Mouse (Mus musculus): ENCODE results near the gene Tmem145. TPM values are rescaled to one million over a fixed set of nuclear protein-coding genes. Genes with fewer than 3 reads are reported as not detected.

Gene Tmem145
- polyA plus RNA-seq, 1 experiment from 2014 or later, result 0.23 TPM

DNA sequence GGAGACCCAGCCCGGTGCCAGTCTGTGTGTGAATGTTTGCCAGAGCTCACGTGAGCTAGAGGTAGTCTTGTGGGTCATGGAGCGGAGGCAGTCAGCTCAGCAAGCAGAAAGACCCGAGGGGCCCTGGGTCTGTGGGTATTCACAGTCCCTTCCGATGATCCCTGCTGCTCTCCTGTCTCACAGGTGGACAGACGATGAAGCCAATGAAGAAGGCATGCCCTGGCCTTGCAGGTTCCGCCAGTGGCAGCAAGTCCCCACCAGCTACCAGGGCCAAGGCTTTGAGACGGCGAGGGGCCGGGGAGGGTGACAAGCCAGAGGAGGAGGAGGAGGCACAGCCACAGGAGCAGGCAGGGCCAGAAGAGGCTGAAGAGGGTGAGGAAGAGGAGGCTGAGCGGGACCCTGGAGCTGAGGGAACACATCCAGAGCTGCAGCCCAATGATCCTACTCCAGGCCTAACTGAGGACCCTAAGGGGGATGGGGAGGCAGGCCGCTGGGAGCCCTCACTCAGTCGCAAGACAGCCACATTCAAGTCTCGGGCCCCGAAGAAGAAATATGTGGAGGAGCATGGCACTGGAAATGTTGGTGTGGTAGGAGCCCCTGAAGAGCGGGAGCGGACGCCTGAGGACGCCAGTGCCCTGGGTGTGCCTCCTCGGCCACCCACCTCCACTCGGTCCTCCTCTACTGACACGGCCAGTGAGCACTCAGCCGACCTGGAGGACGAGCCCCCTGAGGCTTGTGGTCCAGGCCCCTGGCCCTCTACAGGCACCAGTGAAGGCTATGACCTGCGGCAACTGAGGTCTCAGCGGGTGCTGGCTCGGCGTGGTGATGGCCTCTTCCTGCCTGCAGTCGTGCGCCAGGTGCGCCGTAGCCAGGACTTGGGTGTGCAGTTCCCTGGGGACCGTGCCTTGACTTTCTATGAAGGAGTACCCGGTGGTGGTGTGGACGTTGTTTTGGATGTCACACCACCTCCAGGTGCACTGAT is 35.0 kb upstream of the Tmem145 start:
- peaks cover 39% of the 10 kb centered on the region for H3K36me3 ChIP-seq
- no peak overlapping the region for H3K27ac ChIP-seq (ENCODE audit: poor library complexity, severe bottlenecking)
- no peaks in the 10 kb centered on the region for H3K27me3 ChIP-seq (replicated peaks)
- H3K4me2 ChIP-seq, result no peak overlapping the region
- no peak overlapping the region for H3K4me3 ChIP-seq
- peaks cover 63% of the 10 kb centered on the region for H3K4me1 ChIP-seq (replicated peaks)
- H3K9ac ChIP-seq, result no peak overlapping the region
- no peaks in the 10 kb centered on the region for H3K9me3 ChIP-seq (replicated peaks)
- ATAC-seq (ENCODE audit: insufficient number of reproducible peaks, low FRiP score), result no peak
- 88% methylated on average over 35 of the region's 35 CpGs for WGBS

DNA sequence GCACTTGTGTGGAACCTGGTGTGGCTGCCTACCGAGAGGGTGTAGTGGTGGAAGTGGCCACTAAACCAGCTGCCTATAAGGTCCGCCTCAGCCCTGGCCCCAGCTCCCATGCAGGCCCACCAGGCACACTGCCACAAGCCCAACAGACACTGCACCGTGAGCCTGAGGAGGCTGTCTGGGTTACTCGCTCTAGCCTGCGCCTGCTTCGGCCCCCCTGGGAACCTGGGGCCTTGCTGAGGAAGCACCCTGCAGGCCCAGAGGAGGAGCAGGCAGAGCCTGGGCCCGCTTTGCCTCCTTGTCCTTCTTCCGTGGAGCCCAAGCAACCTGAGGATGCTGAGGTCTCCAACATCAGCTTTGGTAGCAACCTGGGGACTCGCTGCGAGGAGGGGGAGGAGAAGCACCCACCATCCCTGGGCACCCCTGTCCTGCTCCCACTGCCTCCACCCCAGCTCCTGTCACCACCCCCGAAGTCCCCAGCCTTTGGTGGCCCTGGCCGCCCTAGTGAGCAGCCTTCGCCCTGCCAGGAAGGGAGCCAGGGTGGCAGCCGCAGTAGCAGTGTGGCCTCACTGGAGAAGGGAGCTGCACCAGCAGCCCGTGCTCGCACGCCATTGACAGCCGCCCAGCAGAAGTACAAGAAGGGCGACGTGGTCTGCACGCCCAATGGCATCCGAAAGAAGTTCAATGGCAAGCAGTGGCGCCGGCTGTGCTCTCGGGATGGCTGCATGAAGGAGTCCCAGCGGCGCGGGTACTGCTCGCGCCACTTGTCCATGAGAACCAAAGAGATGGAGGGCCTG is 34.1 kb upstream of the Tmem145 start:
- Histone ChIP-seq H3K27me3 (replicated peaks) (no peaks in the 10 kb centered on the region), H3K9me3 (replicated peaks) (no peaks in the 10 kb centered on the region), H3K27ac (ENCODE audit: poor library complexity, severe bottlenecking) (no peak overlapping the region), H3K4me1 (replicated peaks) (peaks cover 68% of the 10 kb centered on the region), H3K9ac (no peak overlapping the region; the same call in 1 of the 2 replicates), H3K36me3 (peaks cover 39% of the 10 kb centered on the region), H3K4me3 (no peak overlapping the region), H3K4me2 (no peak overlapping the region)
- ATAC-seq (ENCODE audit: insufficient number of reproducible peaks, low FRiP score), result no peak
- WGBS, result 83% methylated on average over 30 of the region's 30 CpGs

GRCm38 (mm10) chr7:25272445-25273258 is 33.3 kb upstream of the Tmem145 start:
- Histone ChIP-seq H3K9me3 (replicated peaks) (no peaks in the 10 kb centered on the region), H3K4me1 (replicated peaks) (peaks cover 74% of the 10 kb centered on the region), H3K4me2 (no peak overlapping the region), H3K36me3 (peaks cover 39% of the 10 kb centered on the region), H3K27ac (ENCODE audit: poor library complexity, severe bottlenecking) (no peak overlapping the region), H3K9ac (no peak overlapping the region), H3K4me3 (no peak overlapping the region), H3K27me3 (replicated peaks) (no peaks in the 10 kb centered on the region)
- 81% methylated on average over 38 of the region's 38 CpGs for WGBS
- no peak for ATAC-seq (ENCODE audit: insufficient number of reproducible peaks, low FRiP score)

- Histone ChIP-seq H3K27ac (ENCODE audit: poor library complexity, severe bottlenecking) (no peak overlapping the region), H3K4me3 (no peak overlapping the region), H3K4me1 (replicated peaks) (peaks cover 77% of the 10 kb centered on the region), H3K9me3 (replicated peaks) (no peaks in the 10 kb centered on the region), H3K4me2 (no peak overlapping the region), H3K36me3 (peaks cover 39% of the 10 kb centered on the region), H3K9ac (peak overlapping the region; percentile 37; the same call in 1 of the 2 replicates), H3K27me3 (replicated peaks) (no peaks in the 10 kb centered on the region)
- 80% methylated on average over 22 of the region's 22 CpGs for WGBS
- no peak for ATAC-seq (ENCODE audit: insufficient number of reproducible peaks, low FRiP score)
Observed at GRCm38 (mm10) chr7:25273259-25274241, 32.4 kb upstream of the Tmem145 start.

DNA sequence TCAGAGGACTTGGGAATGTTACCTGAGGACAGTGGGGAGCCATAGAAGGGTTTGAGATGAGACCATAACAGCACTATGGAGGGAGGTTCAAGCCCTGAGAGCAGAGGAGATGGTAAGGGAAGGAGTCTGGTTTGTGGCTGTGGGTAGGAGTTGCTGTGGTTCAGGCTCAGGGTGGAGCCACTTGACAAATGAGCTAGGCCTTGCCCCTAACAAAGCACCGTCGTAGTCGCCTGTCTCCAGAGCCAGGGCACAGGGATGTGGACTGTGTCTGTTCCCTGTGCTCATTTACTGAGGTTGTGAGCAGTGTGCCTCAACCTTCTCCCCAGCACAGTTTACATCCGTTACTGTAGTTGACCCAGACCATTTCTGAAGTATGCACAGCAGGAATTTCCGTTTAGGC is 31.3 kb upstream of the Tmem145 start:
- Histone ChIP-seq H3K9ac (peak overlapping the region; percentile 34), H3K9me3 (replicated peaks) (no peaks in the 10 kb centered on the region), H3K4me2 (no peak overlapping the region), H3K27ac (ENCODE audit: poor library complexity, severe bottlenecking) (no peak overlapping the region), H3K4me1 (replicated peaks) (peaks cover 71% of the 10 kb centered on the region), H3K36me3 (peaks cover 39% of the 10 kb centered on the region), H3K27me3 (replicated peaks) (no peaks in the 10 kb centered on the region), H3K4me3 (no peak overlapping the region)
- WGBS, result 53% methylated on average over 5 of the region's 5 CpGs
- no peak for ATAC-seq (ENCODE audit: insufficient number of reproducible peaks, low FRiP score)

GRCm38 (mm10) chr7:25274996-25275395 is 30.9 kb upstream of the Tmem145 start:
- Histone ChIP-seq H3K27ac (ENCODE audit: poor library complexity, severe bottlenecking) (no peak overlapping the region), H3K9me3 (replicated peaks) (no peaks in the 10 kb centered on the region), H3K4me2 (no peak overlapping the region), H3K4me3 (no peak overlapping the region), H3K9ac (peak overlapping the region; percentile 34), H3K4me1 (replicated peaks) (peaks cover 71% of the 10 kb centered on the region), H3K36me3 (peaks cover 39% of the 10 kb centered on the region), H3K27me3 (replicated peaks) (no peaks in the 10 kb centered on the region)
- 86% methylated on average over 3 of the region's 3 CpGs for WGBS
- ATAC-seq (ENCODE audit: insufficient number of reproducible peaks, low FRiP score), result no peak

DNA sequence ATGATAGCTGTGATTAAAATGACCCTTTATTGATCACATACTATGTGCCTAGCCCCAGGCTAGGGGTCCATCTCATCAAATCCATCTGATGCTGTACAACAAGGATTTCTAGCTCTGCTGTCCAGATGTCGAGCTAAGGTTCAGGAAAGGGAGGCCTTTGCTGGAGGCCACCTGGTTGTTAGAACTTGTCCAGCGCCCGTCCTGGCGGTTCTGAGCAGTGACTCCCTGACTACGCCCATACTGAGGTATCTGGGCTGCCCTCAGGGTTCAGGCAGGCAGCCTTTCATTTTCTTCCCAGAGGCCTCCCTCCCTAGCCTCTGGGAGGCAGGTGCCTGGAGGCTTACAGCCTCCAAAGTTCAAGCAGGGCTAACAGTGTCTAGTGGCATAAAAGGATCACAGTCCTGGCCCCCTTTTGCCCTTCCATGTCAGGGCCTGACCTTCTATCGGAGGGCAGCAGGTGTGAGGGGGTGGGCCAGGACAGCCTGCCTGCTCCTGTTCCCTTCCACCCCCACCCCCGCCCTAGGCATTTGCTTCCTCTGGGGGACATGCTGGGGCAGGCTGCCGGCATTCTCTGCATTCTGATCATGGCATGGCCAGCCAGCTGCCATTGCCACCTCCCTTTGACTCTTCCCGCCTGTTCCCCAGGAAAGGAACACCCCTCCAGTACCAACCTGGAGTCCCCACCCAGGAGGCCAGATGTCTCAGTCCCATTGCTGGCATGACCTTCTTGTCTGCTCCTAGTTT is 30.2 kb upstream of the Tmem145 start:
- Histone ChIP-seq H3K4me3 (no peak overlapping the region; the same call in 1 of the 2 replicates), H3K27ac (ENCODE audit: poor library complexity, severe bottlenecking) (peak overlapping the region; percentile 50), H3K36me3 (peaks cover 39% of the 10 kb centered on the region), H3K9ac (peak overlapping the region; percentile 34), H3K9me3 (replicated peaks) (no peaks in the 10 kb centered on the region), H3K4me2 (peak overlapping the region; percentile 35), H3K27me3 (replicated peaks) (no peaks in the 10 kb centered on the region), H3K4me1 (replicated peaks) (peaks cover 73% of the 10 kb centered on the region)
- ATAC-seq (ENCODE audit: insufficient number of reproducible peaks, low FRiP score), result no peak
- 47% methylated on average over 9 of the region's 9 CpGs for WGBS

DNA sequence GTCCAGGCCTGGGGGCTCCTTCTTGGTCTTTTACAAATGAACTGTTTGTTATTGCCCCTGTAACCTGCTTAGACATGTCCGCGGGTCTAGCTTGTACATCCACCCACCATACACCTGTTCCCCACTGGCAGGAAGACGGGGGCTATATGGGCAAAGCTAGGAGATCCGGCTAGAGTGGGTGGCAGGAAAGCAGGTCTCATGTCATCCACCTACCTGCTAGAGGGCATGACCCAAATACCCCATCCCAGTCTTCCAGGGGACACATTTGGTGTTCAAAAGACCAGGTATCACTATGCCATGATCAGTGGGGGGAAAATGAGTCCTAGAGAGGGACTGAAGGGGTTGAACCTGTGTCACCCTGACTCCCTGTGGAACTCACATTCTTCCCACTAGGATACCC is 28.5 kb upstream of the Tmem145 start:
- H3K4me1 ChIP-seq (replicated peaks), result peaks cover 78% of the 10 kb centered on the region
- no peaks in the 10 kb centered on the region for H3K9me3 ChIP-seq (replicated peaks)
- H3K27ac ChIP-seq (ENCODE audit: poor library complexity, severe bottlenecking), result peak overlapping the region; percentile 100
- H3K27me3 ChIP-seq (replicated peaks), result no peaks in the 10 kb centered on the region
- peak overlapping the region; percentile 91; the same call in 1 of the 2 replicates for H3K4me3 ChIP-seq
- H3K4me2 ChIP-seq, result peak overlapping the region; percentile 86
- peaks cover 22% of the 10 kb centered on the region for H3K36me3 ChIP-seq
- WGBS, result 83% methylated on average over 4 of the region's 4 CpGs
- peak overlapping the region; percentile 85; the same call in 1 of the 2 replicates for H3K9ac ChIP-seq
- no peak for ATAC-seq (ENCODE audit: insufficient number of reproducible peaks, low FRiP score)

GRCm38 (mm10) chr7:25277998-25278340 is 27.9 kb upstream of the Tmem145 start:
- H3K27me3 ChIP-seq (replicated peaks), result no peaks in the 10 kb centered on the region
- peaks cover 73% of the 10 kb centered on the region for H3K4me1 ChIP-seq (replicated peaks)
- H3K27ac ChIP-seq (ENCODE audit: poor library complexity, severe bottlenecking), result peak overlapping the region; percentile 100
- 9% methylated on average over 4 of the region's 4 CpGs for WGBS
- H3K9me3 ChIP-seq (replicated peaks), result no peaks in the 10 kb centered on the region
- H3K4me2 ChIP-seq, result peak overlapping the region; percentile 86
- peak overlapping the region; percentile 85 for H3K9ac ChIP-seq
- ATAC-seq (ENCODE audit: insufficient number of reproducible peaks, low FRiP score), result no peak
- peaks cover 16% of the 10 kb centered on the region for H3K36me3 ChIP-seq
- peak overlapping the region; percentile 91 for H3K4me3 ChIP-seq
